Mouse (Mus musculus): ENCODE results near the gene Dlg2. TPM values are rescaled to one million over a fixed set of nuclear protein-coding genes. Genes with fewer than 3 reads are reported as not detected.

The Dlg2 gene
- polyA plus RNA-seq, 1 experiment: 6.0 TPM

GRCm38 (mm10) chr7:92455927-92456326 lies 1979.5 kb downstream of the Dlg2 start:
- Histone ChIP-seq H3K27me3 (ENCODE audit: control insufficient read depth, insufficient read depth, low read length) (no peaks in the 10 kb centered on the region), H3K36me3 (ENCODE audit: control insufficient read depth, insufficient read depth, low read length) (no peaks in the 10 kb centered on the region), H3K4me1 (replicated peaks; ENCODE audit: control insufficient read depth, insufficient read depth, low read length) (no peaks in the 10 kb centered on the region), H3K27ac (ENCODE audit: control insufficient read depth, insufficient read depth, low read length) (no peak overlapping the region), H3K4me3 (ENCODE audit: control insufficient read depth, insufficient read depth, low read length) (no peak overlapping the region)
- no peak for TF ChIP-seq CTCF (IDR thresholded peaks at IDR 0.05; ENCODE audit: borderline replicate concordance, control insufficient read depth, extremely low read depth, insufficient read depth, low read length, poor library complexity)
- no peak for TF ChIP-seq POLR2A (IDR thresholded peaks at IDR 0.05; ENCODE audit: control insufficient read depth, extremely low read depth, insufficient read depth, low read length, poor library complexity)
- DNase-seq: no peak
- WGBS: 84% methylated on average over 5 of the region's 5 CpGs

- Histone ChIP-seq H3K4me3 (ENCODE audit: control insufficient read depth, insufficient read depth, low read length) (no peak overlapping the region), H3K36me3 (ENCODE audit: control insufficient read depth, insufficient read depth, low read length) (no peaks in the 10 kb centered on the region), H3K4me1 (replicated peaks; ENCODE audit: control insufficient read depth, insufficient read depth, low read length) (no peaks in the 10 kb centered on the region), H3K27ac (ENCODE audit: control insufficient read depth, insufficient read depth, low read length) (no peak overlapping the region), H3K27me3 (ENCODE audit: control insufficient read depth, insufficient read depth, low read length) (no peaks in the 10 kb centered on the region)
- WGBS: 88% methylated on average over 4 of the region's 4 CpGs
- TF ChIP-seq CTCF (IDR thresholded peaks at IDR 0.05; ENCODE audit: borderline replicate concordance, control insufficient read depth, extremely low read depth, insufficient read depth, low read length, poor library complexity) (no peak), POLR2A (IDR thresholded peaks at IDR 0.05; ENCODE audit: control insufficient read depth, extremely low read depth, insufficient read depth, low read length, poor library complexity) (no peak)
- no peak for DNase-seq
These were observed 1981.3 kb downstream of the Dlg2 start for GRCm38 (mm10) chr7:92457791-92458190.

GRCm38 (mm10) chr7:92458308-92458707 lies 1981.8 kb downstream of the Dlg2 start:
- Histone ChIP-seq H3K27me3 (ENCODE audit: control insufficient read depth, insufficient read depth, low read length) (no peaks in the 10 kb centered on the region), H3K36me3 (ENCODE audit: control insufficient read depth, insufficient read depth, low read length) (no peaks in the 10 kb centered on the region), H3K27ac (ENCODE audit: control insufficient read depth, insufficient read depth, low read length) (no peak overlapping the region), H3K4me3 (ENCODE audit: control insufficient read depth, insufficient read depth, low read length) (no peak overlapping the region), H3K4me1 (replicated peaks; ENCODE audit: control insufficient read depth, insufficient read depth, low read length) (no peaks in the 10 kb centered on the region)
- TF ChIP-seq POLR2A (IDR thresholded peaks at IDR 0.05; ENCODE audit: control insufficient read depth, extremely low read depth, insufficient read depth, low read length, poor library complexity): no peak
- no peak for TF ChIP-seq CTCF (IDR thresholded peaks at IDR 0.05; ENCODE audit: borderline replicate concordance, control insufficient read depth, extremely low read depth, insufficient read depth, low read length, poor library complexity)
- DNase-seq: no peak
- WGBS: 81% methylated on average over 4 of the region's 4 CpGs

GRCm38 (mm10) chr7:92460578-92460977 lies 1984.1 kb downstream of the Dlg2 start:
- no peak for DNase-seq
- TF ChIP-seq POLR2A (IDR thresholded peaks at IDR 0.05; ENCODE audit: control insufficient read depth, extremely low read depth, insufficient read depth, low read length, poor library complexity) (no peak), CTCF (IDR thresholded peaks at IDR 0.05; ENCODE audit: borderline replicate concordance, control insufficient read depth, extremely low read depth, insufficient read depth, low read length, poor library complexity) (no peak)
- H3K27ac ChIP-seq (ENCODE audit: control insufficient read depth, insufficient read depth, low read length): no peak overlapping the region
- no peaks in the 10 kb centered on the region for H3K27me3 ChIP-seq (ENCODE audit: control insufficient read depth, insufficient read depth, low read length)
- H3K36me3 ChIP-seq (ENCODE audit: control insufficient read depth, insufficient read depth, low read length): no peaks in the 10 kb centered on the region
- H3K4me3 ChIP-seq (ENCODE audit: control insufficient read depth, insufficient read depth, low read length): no peak overlapping the region
- no peaks in the 10 kb centered on the region for H3K4me1 ChIP-seq (replicated peaks; ENCODE audit: control insufficient read depth, insufficient read depth, low read length)

- no peak for TF ChIP-seq POLR2A (IDR thresholded peaks at IDR 0.05; ENCODE audit: control insufficient read depth, extremely low read depth, insufficient read depth, low read length, poor library complexity)
- no peak for TF ChIP-seq CTCF (IDR thresholded peaks at IDR 0.05; ENCODE audit: borderline replicate concordance, control insufficient read depth, extremely low read depth, insufficient read depth, low read length, poor library complexity)
- no peaks in the 10 kb centered on the region for H3K27me3 ChIP-seq (ENCODE audit: control insufficient read depth, insufficient read depth, low read length)
- 96% methylated on average over 3 of the region's 3 CpGs for WGBS
These were observed 1984.8 kb downstream of the Dlg2 start for GRCm38 (mm10) chr7:92461256-92461655.

GRCm38 (mm10) chr7:92463080-92463877 lies 1986.8 kb downstream of the Dlg2 start:
- no peak overlapping the region for H3K27ac ChIP-seq (ENCODE audit: control insufficient read depth, insufficient read depth, low read length)
- H3K4me1 ChIP-seq (replicated peaks; ENCODE audit: control insufficient read depth, insufficient read depth, low read length): no peaks in the 10 kb centered on the region
- TF ChIP-seq POLR2A (IDR thresholded peaks at IDR 0.05; ENCODE audit: control insufficient read depth, extremely low read depth, insufficient read depth, low read length, poor library complexity) (no peak), CTCF (IDR thresholded peaks at IDR 0.05; ENCODE audit: borderline replicate concordance, control insufficient read depth, extremely low read depth, insufficient read depth, low read length, poor library complexity) (no peak)
- H3K27me3 ChIP-seq (ENCODE audit: control insufficient read depth, insufficient read depth, low read length): no peaks in the 10 kb centered on the region
- WGBS: 6% methylated on average over 2 of the region's 2 CpGs
- H3K4me3 ChIP-seq (ENCODE audit: control insufficient read depth, insufficient read depth, low read length): no peak overlapping the region
- no peaks in the 10 kb centered on the region for H3K36me3 ChIP-seq (ENCODE audit: control insufficient read depth, insufficient read depth, low read length)
- no peak for DNase-seq

More at GRCm38 (mm10) chr7:92461256-92461655, 1984.8 kb downstream of the Dlg2 start:
- no peaks in the 10 kb centered on the region for H3K4me1 ChIP-seq (replicated peaks; ENCODE audit: control insufficient read depth, insufficient read depth, low read length)
- DNase-seq: no peak
- H3K36me3 ChIP-seq (ENCODE audit: control insufficient read depth, insufficient read depth, low read length): no peaks in the 10 kb centered on the region
- H3K27ac ChIP-seq (ENCODE audit: control insufficient read depth, insufficient read depth, low read length): no peak overlapping the region
- H3K4me3 ChIP-seq (ENCODE audit: control insufficient read depth, insufficient read depth, low read length): no peak overlapping the region
